Comparison of ENCODE assay signal across 17 mouse cellular contexts in genomic region chr4:120713856-120714497, GRCm38 (mm10). TPM values are rescaled to one million over a fixed set of nuclear protein-coding genes. Genes with fewer than 3 reads are reported as not detected.
A peak's percentile ranks its signal among the peaks of the same experiment; 100 is the strongest.
DNase-seq lines count a peak whose midpoint lies in the region; ATAC-seq and TF ChIP-seq lines count a peak whose summit lies in the region.
"Had no signal": no experiment of that assay in that cellular context is flagged by ENCODE, and none has a peak within 500 bp of the region (broad histone marks: within the 10 kb centered on the region; RNA-seq: fewer than 3 reads in every experiment).

No protein-coding gene starts in this region.

- H3ac ChIP-seq in myocyte (ENCODE audit: control insufficient read depth, insufficient read length), result no peak overlapping the region

- no peaks in the 10 kb centered on the region for H3K9me3 ChIP-seq in heart, embryonic 12.5 days (replicated peaks)
- no peaks in the 10 kb centered on the region for H3K9me3 ChIP-seq in midbrain, embryonic 14.5 days (ENCODE audit: control insufficient read depth, low read length)
- no peaks in the 10 kb centered on the region for H3K9me3 ChIP-seq in midbrain, embryonic 15.5 days
- H3K9me3 ChIP-seq: hindbrain, embryonic 15.5 days; stomach, embryonic 15.5 days had no signal

- ATAC-seq in heart, embryonic 12.5 days (ENCODE audit: insufficient number of reproducible peaks, low FRiP score), result peak; percentile 79
- ATAC-seq in midbrain, embryonic 14.5 days (ENCODE audit: low FRiP score, low TSS enrichment), result no peak
- no peak for ATAC-seq in midbrain, embryonic 15.5 days (replicated peaks)

- H3K4me2 ChIP-seq in heart, embryonic 12.5 days, result no peak overlapping the region
- H3K4me2 ChIP-seq in midbrain, embryonic 14.5 days (ENCODE audit: low read length), result no peak overlapping the region
- H3K4me2 ChIP-seq in midbrain, embryonic 15.5 days, result no peak overlapping the region
- H3K4me2 ChIP-seq in myocyte (ENCODE audit: low read depth), result peak overlapping the region; percentile 57
- H3K4me2 ChIP-seq: hindbrain, embryonic 15.5 days; stomach, embryonic 15.5 days had no signal

- no peak overlapping the region for H3K9ac ChIP-seq in heart, embryonic 12.5 days
- no peak overlapping the region for H3K9ac ChIP-seq in midbrain, embryonic 14.5 days (replicated peaks; ENCODE audit: low read length)
- H3K9ac ChIP-seq in midbrain, embryonic 15.5 days, result no peak overlapping the region
- H3K9ac ChIP-seq: hindbrain, embryonic 15.5 days; stomach, embryonic 15.5 days had no signal

- TF ChIP-seq POLR2A in myocyte (IDR thresholded peaks at IDR 0.05; ENCODE audit: insufficient read length, low read depth), result no peak

- H3K79me2 ChIP-seq in myocyte (ENCODE audit: control insufficient read depth, insufficient read depth), result no peaks in the 10 kb centered on the region

- peaks cover 8% of the 10 kb centered on the region for H3K4me1 ChIP-seq in heart, embryonic 12.5 days (replicated peaks)
- peaks cover 15% of the 10 kb centered on the region for H3K4me1 ChIP-seq in midbrain, embryonic 14.5 days (ENCODE audit: control insufficient read depth, insufficient read depth, low read length)
- H3K4me1 ChIP-seq in midbrain, embryonic 15.5 days, result peaks cover 19% of the 10 kb centered on the region

- no peak overlapping the region for H3K4me3 ChIP-seq in heart, embryonic 12.5 days
- no peak overlapping the region for H3K4me3 ChIP-seq in midbrain, embryonic 14.5 days (replicated peaks; ENCODE audit: low read depth, low read length)
- no peak overlapping the region for H3K4me3 ChIP-seq in midbrain, embryonic 15.5 days
- no peak overlapping the region for H3K4me3 ChIP-seq in myocyte
- H3K4me3 ChIP-seq: hindbrain, embryonic 15.5 days; left cerebral cortex, adult 2 months; stomach, embryonic 15.5 days had no signal

- H3K36me3 ChIP-seq in heart, embryonic 12.5 days, result no peaks in the 10 kb centered on the region
- no peaks in the 10 kb centered on the region for H3K36me3 ChIP-seq in midbrain, embryonic 14.5 days (ENCODE audit: control insufficient read depth, insufficient read depth, low read length)
- H3K36me3 ChIP-seq in midbrain, embryonic 15.5 days (replicated peaks), result no peaks in the 10 kb centered on the region
- peaks cover 3% of the 10 kb centered on the region for H3K36me3 ChIP-seq in myocyte (ENCODE audit: control insufficient read depth, insufficient read depth)
- H3K36me3 ChIP-seq: hindbrain, embryonic 15.5 days; stomach, embryonic 15.5 days had no signal

- peaks cover 80% of the 10 kb centered on the region for H3K27me3 ChIP-seq in heart, embryonic 12.5 days (replicated peaks)
- H3K27me3 ChIP-seq in midbrain, embryonic 14.5 days (ENCODE audit: control insufficient read depth, insufficient read depth, low read length), result peaks cover 9% of the 10 kb centered on the region; the same call in 1 of the 2 replicates
- no peaks in the 10 kb centered on the region for H3K27me3 ChIP-seq in midbrain, embryonic 15.5 days (replicated peaks)
- H3K27me3 ChIP-seq in myocyte (ENCODE audit: control insufficient read depth, insufficient read depth, insufficient read length), result no peaks in the 10 kb centered on the region

- no peak overlapping the region for H3K27ac ChIP-seq in heart, embryonic 12.5 days (ENCODE audit: poor library complexity, severe bottlenecking)
- no peak overlapping the region for H3K27ac ChIP-seq in midbrain, embryonic 14.5 days (replicated peaks; ENCODE audit: low read depth, low read length)
- H3K27ac ChIP-seq in midbrain, embryonic 15.5 days, result no peak overlapping the region
- H3K27ac ChIP-seq: hindbrain, embryonic 15.5 days; left cerebral cortex, adult 2 months; stomach, embryonic 15.5 days had no signal

- 76% methylated on average over 6 of the region's 6 CpGs for whole genome bisulfite sequencing in heart, embryonic 12.5 days
- WGBS in midbrain, embryonic 14.5 days, result 80% methylated on average over 6 of the region's 6 CpGs
- WGBS in midbrain, embryonic 15.5 days, result 80% methylated on average over 6 of the region's 6 CpGs

- peak; percentile 42 for DNase-seq in cerebellum, adult 9-11 months
- no peak for DNase-seq in cerebellum, postnatal 36 days
- DNase-seq in heart, adult 9 months (ENCODE audit: low spot score in 2 of 2), result no peak
- DNase-seq in midbrain, embryonic 14.5 days, result peak; percentile 19
- DNase-seq in thymus, postnatal 36 days, result no peak
- DNase-seq: adrenal gland, postnatal 10 days; embryo, embryonic 11 days; heart, adult 18-20 months; kidney, adult 2 months; kidney, postnatal 36 days; thymus, postnatal 14 days had no signal

TF ChIP-seq in myocyte, 11 proteins besides CTCF, POLR2A, EP300 and RAD21:
- TF ChIP-seq TCF3 (IDR thresholded peaks at IDR 0.05; ENCODE audit: insufficient read length, low read depth) (peak; percentile 91), USF1 (IDR thresholded peaks at IDR 0.05; ENCODE audit: low read depth) (peak; percentile 44), MYOG (IDR thresholded peaks at IDR 0.05; ENCODE audit: control insufficient read depth in 1 of 3, insufficient read depth in 1 of 3, insufficient read length in 2 of 3, low read depth in 2 of 3) (peak; percentile 97 to 99 (median 98)), REST (IDR thresholded peaks at IDR 0.05; ENCODE audit: insufficient read depth, insufficient read length) (no peak), TCF12 (IDR thresholded peaks at IDR 0.05; ENCODE audit: insufficient read depth, poor library complexity, severe bottlenecking) (peak; percentile 95), MYOD1 (IDR thresholded peaks at IDR 0.05; ENCODE audit: control insufficient read depth in 1 of 3, insufficient read length in 2 of 3, low read depth in 2 of 3) (peak; percentile 96 to 99 (median 97)), MAX (IDR thresholded peaks at IDR 0.05; ENCODE audit: low read depth) (no peak)
TF ChIP-seq in myocyte: peak in this region for 5.

RNA-seq across cellular contexts. Expression of gene Kcnq4, which starts 34.4 kb away (rescaled TPM):
- 0.89 and 0.95 TPM in 2 replicates for polyA plus RNA-seq in heart, embryonic 12.5 days (2016; fragmentation: Nextera tagmentation; extraction: Ambion mirVana)
- 3.7 and 3.9 TPM in 2 replicates for polyA plus RNA-seq in midbrain, embryonic 14.5 days (2014; fragmentation: Nextera tagmentation; extraction: Ambion mirVana)
- polyA plus RNA-seq in midbrain, embryonic 15.5 days (2015; fragmentation: Nextera tagmentation; extraction: Ambion mirVana), result 4.5 and 4.9 TPM in 2 replicates
- 23.1 TPM for polyA plus RNA-seq in myocyte (2012; fragmentation: generic; extraction: Trizol)

RNA-seq across cellular contexts. Expression of gene Cited4, which starts 47.6 kb away (rescaled TPM):
- 41.2 and 43.6 TPM in 2 replicates for polyA plus RNA-seq in heart, embryonic 12.5 days (2016; fragmentation: Nextera tagmentation; extraction: Ambion mirVana)
- polyA plus RNA-seq in midbrain, embryonic 14.5 days (2014; fragmentation: Nextera tagmentation; extraction: Ambion mirVana), result 1.2 TPM in 2 replicates
- polyA plus RNA-seq in midbrain, embryonic 15.5 days (2015; fragmentation: Nextera tagmentation; extraction: Ambion mirVana), result 0.53 and 0.82 TPM in 2 replicates
- not detected for polyA plus RNA-seq in myocyte (2012; fragmentation: generic; extraction: Trizol)

Comparison
In these comparisons a context has a peak if more than half of its experiments do, and no peak if none do; other contexts are left out.
1. DNase-seq: peak in cerebellum, adult 9-11 months (single experiment) and midbrain, embryonic 14.5 days (single experiment); none in cerebellum, postnatal 36 days (0 of 2), heart, adult 9 months (0 of 2) and thymus, postnatal 36 days (0 of 2).
2. RNA of gene Cited4, which starts 47.6 kb away (polyA plus RNA-seq): 41.2 to 43.6 TPM in heart, embryonic 12.5 days; 1.2 TPM in midbrain, embryonic 14.5 days, 0.53 to 0.82 TPM in midbrain, embryonic 15.5 days and not detected in myocyte (single experiment); every median in the first group is over 10 times any median in the second.